Mouse (Mus musculus): ENCODE measurements around the gene Pigs. TPM values are rescaled to one million over a fixed set of nuclear protein-coding genes. Genes with fewer than 3 reads are reported as not detected.

Gene Pigs
- polyA plus RNA-seq, 1 experiment from 2014 or later = 67.2 TPM

DNA sequence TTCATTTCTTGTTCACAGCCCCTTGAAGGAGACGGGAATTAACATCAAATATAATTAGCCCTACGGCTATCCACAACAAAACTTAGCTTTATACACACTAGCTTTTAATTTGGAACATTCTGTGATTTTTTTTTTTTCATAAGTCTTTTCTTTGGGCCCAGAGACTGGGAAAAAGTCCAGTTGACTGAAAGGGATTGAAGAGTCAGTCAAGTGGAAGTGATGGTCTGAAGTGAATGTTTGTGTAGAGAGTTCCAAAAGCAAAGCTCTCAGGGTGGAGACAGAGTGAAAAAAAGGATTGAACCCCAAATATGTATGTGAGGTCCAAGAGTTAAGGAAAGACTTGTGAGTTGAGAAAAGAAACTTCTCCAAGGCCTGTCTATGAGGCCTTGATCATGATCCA is 9.8 kb upstream of the Pigs start:
- Histone ChIP-seq H3K4me1 (peaks cover 15% of the 10 kb centered on the region; the same call in 1 of the 2 replicates), H3K9ac (replicated peaks) (no peak overlapping the region), H3K4me3 (no peak overlapping the region), H3K9me3 (no peaks in the 10 kb centered on the region), H3K4me2 (replicated peaks) (no peak overlapping the region), H3K36me3 (peaks cover 90% of the 10 kb centered on the region), H3K27me3 (no peaks in the 10 kb centered on the region), H3K27ac (replicated peaks) (no peak overlapping the region)
- 97% methylated on average over 2 of the region's 2 CpGs for WGBS
- ATAC-seq (ENCODE audit: low FRiP score, low read depth) = no peak

DNA sequence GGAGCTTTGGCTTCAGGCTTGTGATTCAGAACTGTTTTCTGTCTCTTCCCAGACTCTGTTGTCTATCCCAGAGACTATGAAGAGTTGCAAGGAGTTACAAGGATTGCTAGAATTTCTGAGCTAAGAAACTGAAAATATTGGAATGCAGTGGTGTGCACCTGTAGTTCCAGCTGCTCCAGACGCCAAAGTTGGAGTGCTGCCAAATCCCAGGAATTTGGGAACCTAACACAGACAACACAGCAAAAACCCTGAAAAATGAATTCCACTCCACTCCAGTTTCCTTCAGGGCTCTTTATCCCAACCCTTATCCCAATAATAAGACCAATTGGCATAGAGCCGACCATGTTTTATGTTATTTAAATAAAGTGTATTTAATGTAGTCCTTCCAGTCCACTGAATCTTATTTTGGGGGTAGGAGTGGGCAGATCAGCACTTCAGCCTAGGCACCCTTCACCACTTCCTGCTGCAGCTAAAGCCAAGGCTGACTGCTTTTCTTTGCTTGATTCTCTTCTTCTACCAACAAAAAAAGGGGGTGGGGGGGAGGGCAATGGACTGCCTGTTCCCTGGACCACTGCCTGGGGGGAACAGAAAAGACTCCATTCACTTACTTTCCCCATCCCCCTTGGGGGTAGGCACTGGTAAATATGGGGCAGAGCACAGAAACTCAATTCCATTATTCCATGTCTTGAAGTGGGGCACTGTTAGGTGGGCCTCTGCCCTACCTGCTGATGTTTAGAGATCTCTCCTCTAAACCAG is 6.0 kb upstream of the Pigs start:
- Histone ChIP-seq H3K4me2 (replicated peaks) (peak overlapping the region; percentile 4; the same call in 1 of the 2 replicates), H3K27me3 (no peaks in the 10 kb centered on the region), H3K4me1 (peaks cover 15% of the 10 kb centered on the region; the same call in 1 of the 2 replicates), H3K27ac (replicated peaks) (no peak overlapping the region), H3K4me3 (no peak overlapping the region), H3K9me3 (no peaks in the 10 kb centered on the region), H3K36me3 (peaks cover 54% of the 10 kb centered on the region), H3K9ac (replicated peaks) (no peak overlapping the region)
- ATAC-seq (ENCODE audit: low FRiP score, low read depth) = no peak
- 71% methylated on average over 2 of the region's 2 CpGs for WGBS

- no peaks in the 10 kb centered on the region for H3K9me3 ChIP-seq
- no peak within 1 kb of the TSS for H3K27ac ChIP-seq (replicated peaks)
- no peak within 1 kb of the TSS for H3K9ac ChIP-seq (replicated peaks)
- H3K4me1 ChIP-seq = peaks cover 15% of the 10 kb centered on the region; the same call in 1 of the 2 replicates
- ATAC-seq (ENCODE audit: low FRiP score, low read depth) = no peak
- peaks cover 48% of the 10 kb centered on the region for H3K36me3 ChIP-seq
- H3K4me3 ChIP-seq = no peak within 1 kb of the TSS
- WGBS = 7% methylated on average over 15 of the region's 15 CpGs
- no peaks in the 10 kb centered on the region for H3K27me3 ChIP-seq
- H3K4me2 ChIP-seq (replicated peaks) = peak within 1 kb of the TSS; percentile 4; the same call in 1 of the 2 replicates
These were observed 5.4 kb upstream of the Pigs start, which contains the start of gene Aldoc for GRCm38 (mm10) chr11:78322860-78323259. Gene Aldoc (plus strand): TSS chr11:78322968.

DNA sequence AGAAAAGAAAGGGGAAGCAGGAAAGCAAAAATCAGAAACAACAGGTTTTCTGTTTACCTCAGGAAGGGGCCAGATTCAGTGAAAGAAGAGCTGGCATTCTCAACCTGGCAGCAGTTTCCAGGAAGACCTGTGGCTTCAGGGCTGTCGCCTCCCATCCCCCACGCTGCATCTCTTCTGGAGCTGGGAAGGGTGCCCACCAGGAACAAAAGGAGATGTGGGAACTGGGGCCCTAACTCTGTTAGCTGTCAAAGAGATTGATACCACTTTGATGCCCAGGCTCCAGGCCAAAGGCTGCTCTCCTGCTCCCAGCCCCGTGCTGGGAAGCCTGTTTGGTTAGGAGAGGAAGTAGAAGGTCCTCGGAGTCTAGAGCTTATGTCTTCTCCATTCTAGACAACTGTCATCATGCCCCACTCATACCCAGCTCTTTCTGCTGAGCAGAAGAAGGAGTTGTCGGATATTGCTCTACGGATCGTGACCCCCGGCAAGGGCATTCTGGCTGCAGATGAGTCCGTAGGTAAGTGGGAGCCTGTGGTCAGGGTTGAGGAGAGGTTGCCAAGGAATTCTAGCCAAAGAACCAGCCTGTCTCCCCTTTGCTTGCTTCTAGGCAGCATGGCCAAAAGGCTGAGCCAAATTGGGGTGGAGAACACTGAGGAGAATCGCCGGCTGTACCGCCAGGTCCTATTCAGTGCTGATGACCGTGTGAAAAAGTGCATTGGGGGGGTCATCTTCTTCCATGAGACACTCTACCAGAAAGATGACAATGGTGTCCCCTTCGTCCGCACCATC is 4.0 kb upstream of the Pigs start:
- Histone ChIP-seq H3K9ac (replicated peaks) (no peak overlapping the region), H3K4me3 (no peak overlapping the region), H3K27ac (replicated peaks) (no peak overlapping the region), H3K9me3 (no peaks in the 10 kb centered on the region), H3K4me1 (peaks cover 21% of the 10 kb centered on the region), H3K36me3 (peaks cover 34% of the 10 kb centered on the region), H3K27me3 (no peaks in the 10 kb centered on the region), H3K4me2 (replicated peaks) (no peak overlapping the region)
- no peak for ATAC-seq (ENCODE audit: low FRiP score, low read depth)
- 89% methylated on average over 15 of the region's 15 CpGs for WGBS

GRCm38 (mm10) chr11:78324965-78325364 is 3.2 kb upstream of the Pigs start:
- no peaks in the 10 kb centered on the region for H3K27me3 ChIP-seq
- peaks cover 26% of the 10 kb centered on the region for H3K4me1 ChIP-seq
- 95% methylated on average over 12 of the region's 12 CpGs for WGBS
- no peaks in the 10 kb centered on the region for H3K9me3 ChIP-seq
- H3K4me3 ChIP-seq = no peak overlapping the region
- ATAC-seq (ENCODE audit: low FRiP score, low read depth) = no peak
- no peak overlapping the region for H3K4me2 ChIP-seq (replicated peaks)
- H3K36me3 ChIP-seq = peaks cover 27% of the 10 kb centered on the region
- H3K27ac ChIP-seq (replicated peaks) = no peak overlapping the region
- H3K9ac ChIP-seq (replicated peaks) = no peak overlapping the region

- no peaks in the 10 kb centered on the region for H3K9me3 ChIP-seq
- 90% methylated on average over 4 of the region's 4 CpGs for WGBS
- H3K4me3 ChIP-seq = no peak overlapping the region
- no peak overlapping the region for H3K27ac ChIP-seq (replicated peaks)
- peaks cover 5% of the 10 kb centered on the region for H3K36me3 ChIP-seq
- H3K9ac ChIP-seq (replicated peaks) = no peak overlapping the region
- H3K4me2 ChIP-seq (replicated peaks) = no peak overlapping the region
- ATAC-seq (ENCODE audit: low FRiP score, low read depth) = no peak
- H3K27me3 ChIP-seq = no peaks in the 10 kb centered on the region
- H3K4me1 ChIP-seq = peaks cover 22% of the 10 kb centered on the region
These were observed 1.0 kb upstream of the Pigs start for GRCm38 (mm10) chr11:78327215-78327614.

DNA sequence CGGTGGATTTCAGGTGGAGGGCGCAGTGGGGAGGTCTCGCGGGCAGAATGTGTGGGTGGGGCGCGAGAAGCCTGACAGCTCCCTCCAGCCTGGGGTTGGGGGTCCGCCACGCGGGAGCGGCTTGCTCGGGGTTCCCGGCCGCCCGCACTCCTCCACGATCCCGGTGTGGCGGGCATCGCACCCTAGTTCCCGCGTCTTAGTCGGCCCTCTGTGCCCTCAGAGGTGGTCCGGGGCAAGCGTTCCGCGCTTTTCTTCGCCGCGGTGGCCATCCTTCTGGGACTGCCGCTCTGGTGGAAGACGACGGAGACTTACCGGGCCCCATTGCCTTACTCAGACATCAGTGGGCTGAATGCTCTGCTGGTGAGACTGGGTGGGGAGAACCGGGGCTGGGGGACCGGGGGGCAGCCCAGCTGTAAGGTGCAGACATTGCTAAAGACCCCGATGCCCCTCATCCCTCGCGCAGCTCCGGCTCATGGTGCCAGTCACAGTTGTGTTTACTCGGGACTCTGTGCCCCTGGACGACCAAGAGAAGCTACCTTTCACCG is 369 bp downstream of the Pigs start:
- peak overlapping the region; percentile 93 for H3K4me2 ChIP-seq (replicated peaks)
- H3K4me3 ChIP-seq = peak overlapping the region; percentile 85
- no peaks in the 10 kb centered on the region for H3K9me3 ChIP-seq
- H3K36me3 ChIP-seq = peaks cover 13% of the 10 kb centered on the region
- WGBS = under 1% methylated on average over 38 of the region's 41 CpGs
- no peak overlapping the region for H3K27ac ChIP-seq (replicated peaks)
- peaks cover 12% of the 10 kb centered on the region for H3K4me1 ChIP-seq
- peak overlapping the region; percentile 89 for H3K9ac ChIP-seq (replicated peaks)
- ATAC-seq (ENCODE audit: low FRiP score, low read depth) = peak; percentile 78
- H3K27me3 ChIP-seq = no peaks in the 10 kb centered on the region

DNA sequence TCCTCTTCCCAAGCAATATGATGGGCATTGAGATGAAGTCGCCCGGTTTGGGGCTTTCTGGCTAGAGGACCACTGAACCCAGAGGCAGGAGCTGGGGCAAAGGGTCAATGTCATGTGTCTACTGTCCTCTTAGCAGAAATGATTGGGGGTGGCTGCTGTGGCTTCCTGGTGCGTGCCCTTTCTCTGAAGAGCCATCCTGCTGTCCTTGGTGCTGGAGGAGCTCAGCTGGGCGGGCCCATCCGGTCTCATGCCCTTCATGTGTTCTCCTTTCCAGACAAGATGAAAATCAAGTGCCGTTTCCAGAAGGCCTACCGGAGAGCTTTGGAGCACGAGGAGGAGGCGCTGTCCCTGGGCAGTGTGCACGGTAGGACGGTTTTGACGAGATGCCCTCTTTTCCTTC is 4.5 kb downstream of the Pigs start:
- Histone ChIP-seq H3K9me3 (no peaks in the 10 kb centered on the region), H3K27me3 (no peaks in the 10 kb centered on the region), H3K4me1 (peaks cover 12% of the 10 kb centered on the region), H3K9ac (replicated peaks) (no peak overlapping the region), H3K4me2 (replicated peaks) (no peak overlapping the region), H3K27ac (replicated peaks) (no peak overlapping the region), H3K36me3 (peaks cover 48% of the 10 kb centered on the region), H3K4me3 (no peak overlapping the region)
- 96% methylated on average over 12 of the region's 12 CpGs for WGBS
- ATAC-seq (ENCODE audit: low FRiP score, low read depth) = no peak

- H3K27ac ChIP-seq (replicated peaks) = no peak overlapping the region
- H3K27me3 ChIP-seq = no peaks in the 10 kb centered on the region
- H3K4me1 ChIP-seq = peaks cover 7% of the 10 kb centered on the region
- ATAC-seq (ENCODE audit: low FRiP score, low read depth) = no peak
- no peak overlapping the region for H3K4me3 ChIP-seq
- no peak overlapping the region for H3K4me2 ChIP-seq (replicated peaks)
- no peaks in the 10 kb centered on the region for H3K9me3 ChIP-seq
- 97% methylated on average over 5 of the region's 5 CpGs for WGBS
- no peak overlapping the region for H3K9ac ChIP-seq (replicated peaks)
- H3K36me3 ChIP-seq = peaks cover 55% of the 10 kb centered on the region
These were observed 5.8 kb downstream of the Pigs start for GRCm38 (mm10) chr11:78333992-78334391.

DNA sequence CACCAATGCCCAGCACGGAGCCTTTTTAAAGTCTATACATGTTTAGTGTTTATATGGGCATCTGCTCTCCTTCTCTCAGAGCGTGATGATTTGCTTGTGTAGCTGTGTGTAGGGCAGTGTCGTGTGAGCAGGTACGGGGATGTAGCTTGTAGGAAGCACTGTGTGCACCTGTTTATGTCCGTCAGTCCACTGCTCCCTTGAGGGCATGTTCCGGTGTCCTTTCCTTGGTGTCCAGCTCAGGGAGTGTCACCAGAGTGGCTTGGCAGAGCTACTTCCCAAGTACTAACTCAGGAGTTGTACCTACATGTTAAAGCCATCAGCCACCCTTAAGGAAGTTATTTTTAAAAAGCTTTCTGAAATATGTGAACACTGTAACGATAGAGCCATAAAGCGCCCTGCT is 8.8 kb downstream of the Pigs start:
- no peaks in the 10 kb centered on the region for H3K9me3 ChIP-seq
- no peak overlapping the region for H3K27ac ChIP-seq (replicated peaks)
- no peak for ATAC-seq (ENCODE audit: low FRiP score, low read depth)
- H3K36me3 ChIP-seq = peaks cover 81% of the 10 kb centered on the region
- H3K9ac ChIP-seq (replicated peaks) = no peak overlapping the region
- no peaks in the 10 kb centered on the region for H3K27me3 ChIP-seq
- no peak overlapping the region for H3K4me2 ChIP-seq (replicated peaks)
- H3K4me1 ChIP-seq = no peaks in the 10 kb centered on the region
- H3K4me3 ChIP-seq = no peak overlapping the region
- 96% methylated on average over 8 of the region's 8 CpGs for WGBS

DNA sequence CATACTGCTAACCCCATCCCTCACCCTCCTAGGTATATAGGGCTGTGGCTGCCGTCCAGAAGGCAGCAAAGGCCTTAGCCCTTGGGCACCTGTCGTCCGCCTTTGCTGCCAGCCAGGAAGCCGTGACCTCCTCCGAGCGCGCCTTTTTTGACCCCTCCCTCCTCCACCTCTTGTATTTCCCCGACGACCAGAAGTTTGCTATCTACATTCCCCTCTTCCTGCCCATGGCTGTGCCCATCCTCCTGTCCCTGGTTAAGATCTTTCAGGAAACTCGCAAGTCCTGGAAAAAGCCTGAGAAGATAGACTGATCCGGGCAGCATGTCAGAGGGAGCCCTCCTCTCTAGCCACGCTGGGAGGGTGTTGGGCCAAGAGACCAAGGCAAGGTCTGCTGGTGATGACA is 13.5 kb downstream of the Pigs start:
- no peaks in the 10 kb centered on the region for H3K9me3 ChIP-seq
- H3K27ac ChIP-seq (replicated peaks) = no peak overlapping the region
- no peak overlapping the region for H3K4me2 ChIP-seq (replicated peaks)
- 86% methylated on average over 12 of the region's 12 CpGs for WGBS
- peaks cover 30% of the 10 kb centered on the region for H3K4me1 ChIP-seq
- H3K27me3 ChIP-seq = no peaks in the 10 kb centered on the region
- no peak overlapping the region for H3K4me3 ChIP-seq
- peaks cover 42% of the 10 kb centered on the region for H3K36me3 ChIP-seq
- ATAC-seq (ENCODE audit: low FRiP score, low read depth) = no peak
- no peak overlapping the region for H3K9ac ChIP-seq (replicated peaks)

Measured in midbrain, embryonic 12.5 days (tissue).